Mouse (Mus musculus) left cerebral cortex, postnatal 25 days (tissue): Measurements from ENCODE around the gene Pnpla7. TPM values are rescaled to one million over a fixed set of nuclear protein-coding genes. Genes with fewer than 3 reads are reported as not detected.

Source experiments
- DNase-seq, 2 experiments: peaks; one replicate each; pipeline ENCODE4 v3.0.0; 2022; ENCODE audit warnings: low spot score in 2 of 2, mixed read lengths in 1 of 2
- intact Hi-C: fragments of 180-260 bp; cut with DNase I; formaldehyde crosslinking; loops from one replicate; pipeline ENCODE4 v1.15.1; 2025
- total RNA-seq, 2 experiments: library from RNA; stranded (reverse); gene quantifications; 2 replicates each; pipeline ENCODE4 v1.2.3; 2021

The Pnpla7 gene
- total RNA-seq, 2 experiments from 2014 or later: 14.6 to 17.5 TPM

GRCm38 (mm10) chr2:24974906-24975703 is 728 bp upstream of the Pnpla7 start, which contains the start of gene Mrpl41:
TSS of gene Mrpl41 (minus strand) at chr2:24975098.
- DNase-seq: peak; percentile 97 to 99
- intact Hi-C loops: no loop called here

GRCm38 (mm10) chr2:24976960-24977359 is 1.1 kb downstream of the Pnpla7 start:
- intact Hi-C loops: no loop called here
- no peak for DNase-seq

- DNase-seq: no peak
Measured at GRCm38 (mm10) chr2:24987762-24988161, 11.9 kb downstream of the Pnpla7 start.

GRCm38 (mm10) chr2:24995332-24995731 is 19.5 kb downstream of the Pnpla7 start:
- peak; percentile 33 to 80 for DNase-seq
- intact Hi-C loops: no loop called here

More at GRCm38 (mm10) chr2:24987762-24988161, 11.9 kb downstream of the Pnpla7 start:
- intact Hi-C loops: no loop called here

- intact Hi-C loops: no loop called here
- no peak for DNase-seq
Measured at GRCm38 (mm10) chr2:24996471-24996870, 20.6 kb downstream of the Pnpla7 start.

- intact Hi-C loops: no loop called here
- DNase-seq: peak in 1 of 2 experiments; percentile 15
Measured at GRCm38 (mm10) chr2:25000544-25001235, 24.9 kb downstream of the Pnpla7 start.

- intact Hi-C loops: no loop called here
- DNase-seq: no peak
Measured at GRCm38 (mm10) chr2:25003946-25004786, 28.3 kb downstream of the Pnpla7 start.

GRCm38 (mm10) chr2:25006767-25007166 is 30.9 kb downstream of the Pnpla7 start:
- intact Hi-C loops: no loop called here
- DNase-seq: no peak

- intact Hi-C loops: no loop called here
- no peak for DNase-seq
Measured at GRCm38 (mm10) chr2:25008250-25008649, 32.4 kb downstream of the Pnpla7 start.

- intact Hi-C loops: no loop called here
Measured at GRCm38 (mm10) chr2:25022678-25023077, 46.8 kb downstream of the Pnpla7 start.

GRCm38 (mm10) chr2:25025109-25025508 is 49.3 kb downstream of the Pnpla7 start:
- intact Hi-C loops: no loop called here
- no peak for DNase-seq

More at GRCm38 (mm10) chr2:25022678-25023077, 46.8 kb downstream of the Pnpla7 start:
- no peak for DNase-seq

- intact Hi-C loops: no loop called here
- no peak for DNase-seq
Measured at GRCm38 (mm10) chr2:25034994-25035393, 59.2 kb downstream of the Pnpla7 start.

- intact Hi-C loops: no loop called here
- no peak for DNase-seq
Measured at GRCm38 (mm10) chr2:25040089-25040488, 64.3 kb downstream of the Pnpla7 start.

GRCm38 (mm10) chr2:25050921-25051320 is 75.1 kb downstream of the Pnpla7 start:
- intact Hi-C loops: no loop called here
- peak; percentile 59 to 76 for DNase-seq

GRCm38 (mm10) chr2:25051450-25051849 is 75.6 kb downstream of the Pnpla7 start:
- no peak for DNase-seq
- intact Hi-C loops: no loop called here

- DNase-seq: no peak
- intact Hi-C loops: no loop called here
Measured at GRCm38 (mm10) chr2:25053101-25053500, 77.3 kb downstream of the Pnpla7 start.

GRCm38 (mm10) chr2:25054221-25055067 is 78.6 kb downstream of the Pnpla7 start, which contains the start of gene Nsmf:
TSS of gene Nsmf (plus strand) at chr2:25054355.
- intact Hi-C loops: no loop called here
- peak; percentile 90 to 93 for DNase-seq

GRCm38 (mm10) chr2:25055068-25055405 is 79.2 kb downstream of the Pnpla7 start:
- intact Hi-C loops: no loop called here
- DNase-seq: peak; percentile 74 to 75
